Mouse (Mus musculus): ENCODE results near the gene Rnf126. TPM values are rescaled to one million over a fixed set of nuclear protein-coding genes. Genes with fewer than 3 reads are reported as not detected.

Rnf126 gene
- polyA plus RNA-seq, 1 experiment from 2014 or later, result 136 TPM

- WGBS, result 83% methylated on average over 3 of the region's 3 CpGs
- peaks cover 54% of the 10 kb centered on the region for H3K36me3 ChIP-seq
- peaks cover 12% of the 10 kb centered on the region for H3K27me3 ChIP-seq (ENCODE audit: insufficient read depth, poor library complexity, severe bottlenecking)
- DNase-seq (ENCODE audit: low spot score), result no peak
- peaks cover 13% of the 10 kb centered on the region for H3K4me1 ChIP-seq (replicated peaks)
- H3K4me3 ChIP-seq, result peak overlapping the region; percentile 52; the same call in 1 of the 2 replicates
- no peaks in the 10 kb centered on the region for H3K9me3 ChIP-seq
- no peak overlapping the region for H3K27ac ChIP-seq
These were observed 10.9 kb downstream of the Rnf126 start for GRCm38 (mm10) chr10:79755854-79756253.

DNA sequence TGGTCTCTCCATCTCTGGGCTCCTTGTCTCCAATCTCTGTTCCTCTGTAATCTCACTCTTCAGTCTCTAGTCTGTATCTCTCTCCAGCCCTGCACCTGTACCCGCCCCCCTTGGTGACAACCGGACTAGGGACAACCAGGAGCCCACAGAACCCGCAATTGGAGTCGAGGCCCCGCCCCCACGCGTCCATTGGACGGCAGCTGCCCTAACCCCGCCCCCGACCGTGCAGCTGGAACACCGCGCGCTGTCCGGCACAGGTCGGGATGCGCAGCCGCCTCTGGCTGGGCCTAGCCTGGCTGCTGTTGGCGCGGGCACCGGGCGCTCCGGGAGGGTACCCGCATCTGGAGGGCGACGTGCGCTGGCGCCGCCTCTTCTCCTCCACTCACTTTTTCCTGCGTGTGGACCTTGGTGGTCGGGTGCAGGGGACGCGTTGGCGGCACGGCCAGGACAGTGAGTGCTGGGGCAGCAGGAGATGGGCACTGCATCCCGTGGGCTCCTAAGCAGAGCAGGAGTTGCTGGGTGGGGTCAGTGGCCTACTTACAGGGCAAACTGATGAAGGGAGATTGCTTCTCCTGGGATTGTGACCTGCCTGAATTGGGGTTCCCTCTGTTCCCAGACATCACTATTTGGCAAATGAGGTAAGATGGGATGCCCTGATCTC lies 11.8 kb downstream of the Rnf126 start, which contains the start of gene Fgf22:
Gene Fgf22 (plus strand): TSS at position 221 of the 661 bp plus-strand sequence.
- peak; percentile 77 for DNase-seq (ENCODE audit: low spot score)
- Histone ChIP-seq H3K4me1 (replicated peaks) (peaks cover 13% of the 10 kb centered on the region), H3K4me3 (peak within 1 kb of the TSS; percentile 52), H3K27me3 (ENCODE audit: insufficient read depth, poor library complexity, severe bottlenecking) (peaks cover 12% of the 10 kb centered on the region), H3K27ac (0 out of 2 replicates have a peak within 1 kb of the TSS, but pooled peaks have one; percentile 4), H3K9me3 (no peaks in the 10 kb centered on the region), H3K36me3 (peaks cover 45% of the 10 kb centered on the region)
- under 1% methylated on average over 36 of the region's 36 CpGs for WGBS

DNA sequence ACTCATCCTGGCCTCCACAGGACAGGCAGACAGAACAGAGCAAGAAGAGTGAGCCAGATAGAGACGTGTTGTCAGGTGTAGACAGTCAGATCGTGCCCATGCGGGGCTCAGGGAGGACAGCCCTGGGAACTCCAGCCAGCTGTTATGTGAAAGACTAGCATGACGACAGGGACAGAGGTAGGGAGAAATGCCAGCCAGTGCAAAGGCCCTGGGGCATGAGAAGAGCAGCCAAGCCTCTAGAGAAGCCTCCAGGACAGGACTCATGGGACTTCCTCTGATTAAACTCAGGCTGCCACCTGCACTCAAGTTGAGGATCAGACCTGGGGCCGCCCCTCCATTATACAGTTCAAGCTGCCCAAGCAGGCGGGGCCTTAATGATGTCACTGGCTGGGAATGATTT lies 18.3 kb downstream of the Rnf126 start:
- DNase-seq (ENCODE audit: low spot score), result no peak
- peaks cover 16% of the 10 kb centered on the region for H3K4me1 ChIP-seq (replicated peaks)
- peaks cover 11% of the 10 kb centered on the region for H3K36me3 ChIP-seq
- no peaks in the 10 kb centered on the region for H3K9me3 ChIP-seq
- WGBS, result 85% methylated on average over 6 of the region's 6 CpGs
- H3K27me3 ChIP-seq (ENCODE audit: insufficient read depth, poor library complexity, severe bottlenecking), result no peaks in the 10 kb centered on the region
- H3K4me3 ChIP-seq, result no peak overlapping the region
- no peak overlapping the region for H3K27ac ChIP-seq

GRCm38 (mm10) chr10:79746774-79747151 lies 20.0 kb downstream of the Rnf126 start:
- Histone ChIP-seq H3K36me3 (peaks cover 27% of the 10 kb centered on the region), H3K27me3 (ENCODE audit: insufficient read depth, poor library complexity, severe bottlenecking) (no peaks in the 10 kb centered on the region), H3K9me3 (no peaks in the 10 kb centered on the region), H3K27ac (peak overlapping the region; percentile 74), H3K4me3 (peak overlapping the region; percentile 71), H3K4me1 (replicated peaks) (peaks cover 16% of the 10 kb centered on the region)
- WGBS, result 28% methylated on average over 6 of the region's 6 CpGs
- no peak for DNase-seq (ENCODE audit: low spot score)

GRCm38 (mm10) chr10:79745898-79746773 lies 20.6 kb downstream of the Rnf126 start, which contains the start of gene Polrmt:
Polrmt (minus strand) TSS chr10:79746581.
- H3K27me3 ChIP-seq (ENCODE audit: insufficient read depth, poor library complexity, severe bottlenecking), result no peaks in the 10 kb centered on the region
- peaks cover 33% of the 10 kb centered on the region for H3K36me3 ChIP-seq
- DNase-seq (ENCODE audit: low spot score), result peak; percentile 95
- WGBS, result 3% methylated on average over 38 of the region's 38 CpGs
- peak within 1 kb of the TSS; percentile 85 for H3K27ac ChIP-seq
- peaks cover 14% of the 10 kb centered on the region for H3K4me1 ChIP-seq (replicated peaks)
- no peaks in the 10 kb centered on the region; the same call in 1 of the 2 replicates for H3K9me3 ChIP-seq
- H3K4me3 ChIP-seq, result peak within 1 kb of the TSS; percentile 71

DNA sequence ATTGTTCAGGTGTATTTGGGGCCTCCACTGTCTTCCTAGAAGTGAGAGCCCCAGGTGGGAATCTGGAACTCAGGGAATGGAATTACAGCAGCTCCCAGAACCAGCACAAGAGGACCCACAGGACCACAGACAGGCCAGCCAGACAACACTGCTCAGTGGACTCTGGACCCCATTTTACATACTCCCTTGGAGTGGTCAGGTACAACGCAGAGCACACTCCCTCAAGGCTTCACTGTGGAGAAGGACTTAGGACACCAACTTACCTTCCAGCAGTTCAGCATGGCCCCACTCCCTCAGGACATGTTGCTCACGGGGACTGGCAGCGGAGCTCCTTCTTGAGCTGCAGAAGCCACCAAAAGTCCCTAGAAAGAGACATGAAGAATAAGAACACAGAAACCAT lies 21.3 kb downstream of the Rnf126 start:
- no peaks in the 10 kb centered on the region for H3K27me3 ChIP-seq (ENCODE audit: insufficient read depth, poor library complexity, severe bottlenecking)
- 91% methylated on average over 3 of the region's 3 CpGs for WGBS
- H3K9me3 ChIP-seq, result peaks cover 6% of the 10 kb centered on the region; the same call in 1 of the 2 replicates
- no peak overlapping the region for H3K27ac ChIP-seq
- H3K4me3 ChIP-seq, result peak overlapping the region; percentile 71
- H3K36me3 ChIP-seq, result peaks cover 40% of the 10 kb centered on the region
- no peak for DNase-seq (ENCODE audit: low spot score)
- H3K4me1 ChIP-seq (replicated peaks), result peaks cover 19% of the 10 kb centered on the region

DNA sequence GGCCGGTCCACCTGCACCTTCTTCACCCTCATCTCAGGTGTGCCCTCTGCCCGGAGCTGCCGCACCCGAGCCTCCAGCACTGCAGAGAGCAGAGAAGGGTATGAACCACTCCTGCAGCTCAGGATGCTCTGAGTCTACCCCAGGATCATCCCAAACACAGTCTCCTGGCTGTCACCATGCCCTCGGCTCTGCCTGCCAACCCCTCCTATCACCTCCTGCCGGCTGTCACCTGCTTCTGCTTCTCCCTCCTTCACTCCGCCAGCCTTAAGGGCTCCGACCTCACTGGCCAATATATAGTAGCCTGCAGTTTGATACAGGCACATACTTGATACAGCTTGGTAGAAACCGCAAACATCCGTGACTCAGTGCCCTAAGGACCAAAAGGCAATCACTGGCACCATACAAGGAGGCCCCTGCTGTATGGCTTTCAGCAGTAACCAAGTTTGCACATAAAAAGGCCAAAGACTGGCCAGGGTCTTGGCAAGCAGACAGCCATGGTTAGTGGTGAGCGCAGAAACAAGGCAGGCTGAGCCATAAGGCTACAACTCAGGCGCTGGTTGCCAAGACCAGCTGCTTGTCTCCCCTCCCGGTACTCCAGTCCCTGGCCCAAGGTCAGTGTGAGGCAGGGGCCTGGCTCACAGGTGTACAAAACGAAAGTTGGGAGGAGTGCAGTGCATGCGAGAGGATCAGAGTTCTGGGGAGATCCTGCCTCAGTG lies 22.9 kb downstream of the Rnf126 start:
- H3K27me3 ChIP-seq (ENCODE audit: insufficient read depth, poor library complexity, severe bottlenecking), result no peaks in the 10 kb centered on the region
- DNase-seq (ENCODE audit: low spot score), result no peak
- no peak overlapping the region for H3K4me3 ChIP-seq
- peaks cover 56% of the 10 kb centered on the region for H3K36me3 ChIP-seq
- no peak overlapping the region for H3K27ac ChIP-seq
- peaks cover 19% of the 10 kb centered on the region for H3K4me1 ChIP-seq (replicated peaks)
- peaks cover 22% of the 10 kb centered on the region for H3K9me3 ChIP-seq
- 94% methylated on average over 15 of the region's 15 CpGs for WGBS

- Histone ChIP-seq H3K36me3 (peaks cover 63% of the 10 kb centered on the region), H3K4me3 (no peak overlapping the region), H3K27me3 (ENCODE audit: insufficient read depth, poor library complexity, severe bottlenecking) (no peaks in the 10 kb centered on the region), H3K27ac (no peak overlapping the region), H3K9me3 (peaks cover 28% of the 10 kb centered on the region), H3K4me1 (replicated peaks) (peaks cover 19% of the 10 kb centered on the region)
- WGBS, result 90% methylated on average over 11 of the region's 11 CpGs
- no peak for DNase-seq (ENCODE audit: low spot score)
These were observed 23.6 kb downstream of the Rnf126 start for GRCm38 (mm10) chr10:79743161-79743560.

- Histone ChIP-seq H3K27me3 (ENCODE audit: insufficient read depth, poor library complexity, severe bottlenecking) (peaks cover 14% of the 10 kb centered on the region), H3K27ac (0 out of 2 replicates have a peak overlapping the region, but pooled peaks have one; percentile 13), H3K4me1 (replicated peaks) (peaks cover 15% of the 10 kb centered on the region), H3K9me3 (peaks cover 38% of the 10 kb centered on the region), H3K4me3 (no peak overlapping the region), H3K36me3 (peaks cover 86% of the 10 kb centered on the region)
- DNase-seq (ENCODE audit: low spot score), result peak; percentile 43
- WGBS, result 61% methylated on average over 11 of the region's 11 CpGs
These were observed 25.9 kb downstream of the Rnf126 start for GRCm38 (mm10) chr10:79740863-79741262.

DNA sequence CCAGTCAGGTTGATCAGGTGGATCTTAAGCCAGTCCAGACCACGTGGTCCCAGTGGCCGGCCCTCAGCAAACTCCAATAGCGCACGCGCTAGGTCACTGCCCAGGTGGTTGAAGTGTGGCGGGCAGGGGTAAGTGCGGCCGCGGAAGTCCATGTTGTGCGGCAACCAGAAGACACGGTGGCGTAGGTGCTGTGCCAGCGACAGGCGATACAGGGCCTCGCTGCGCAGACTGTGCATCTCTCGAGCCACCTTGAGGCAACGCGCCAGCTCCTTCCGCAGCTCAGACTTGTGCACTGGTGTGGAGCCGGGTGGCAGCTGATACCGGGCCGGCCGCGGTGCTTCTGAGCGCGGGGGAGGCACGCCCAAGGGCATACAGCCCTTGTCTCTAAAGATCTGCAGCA lies 27.5 kb downstream of the Rnf126 start:
- Histone ChIP-seq H3K9me3 (peaks cover 49% of the 10 kb centered on the region), H3K4me3 (no peak overlapping the region; the same call in 1 of the 2 replicates), H3K36me3 (peaks cover 99% of the 10 kb centered on the region), H3K27ac (no peak overlapping the region), H3K4me1 (replicated peaks) (peaks cover 18% of the 10 kb centered on the region), H3K27me3 (ENCODE audit: insufficient read depth, poor library complexity, severe bottlenecking) (peaks cover 30% of the 10 kb centered on the region)
- 97% methylated on average over 28 of the region's 28 CpGs for WGBS
- DNase-seq (ENCODE audit: low spot score), result no peak

DNA sequence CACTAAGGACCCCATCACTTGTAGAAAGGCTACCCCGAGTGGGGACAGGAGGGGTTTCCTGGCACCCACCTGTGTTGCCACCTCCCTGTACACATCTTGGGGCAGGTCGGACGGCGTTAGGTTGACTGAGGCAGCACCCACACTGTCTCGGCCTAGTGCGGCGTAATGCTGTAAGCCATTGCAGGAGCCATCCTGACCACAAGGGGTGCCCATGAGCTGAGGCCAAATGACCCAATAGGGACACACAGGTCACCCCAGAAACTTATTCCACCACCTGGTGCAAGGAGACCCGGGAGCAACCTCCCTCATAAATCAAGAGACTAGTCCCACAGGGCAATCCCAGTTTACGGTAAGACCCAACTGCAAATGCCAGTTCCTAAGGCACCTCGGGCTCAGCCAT lies 28.5 kb downstream of the Rnf126 start:
- peaks cover 18% of the 10 kb centered on the region for H3K4me1 ChIP-seq (replicated peaks)
- peaks cover 31% of the 10 kb centered on the region for H3K27me3 ChIP-seq (ENCODE audit: insufficient read depth, poor library complexity, severe bottlenecking)
- no peak overlapping the region for H3K4me3 ChIP-seq
- H3K9me3 ChIP-seq, result peaks cover 49% of the 10 kb centered on the region
- H3K27ac ChIP-seq, result no peak overlapping the region
- peaks cover 99% of the 10 kb centered on the region for H3K36me3 ChIP-seq
- DNase-seq (ENCODE audit: low spot score), result no peak
- WGBS, result 87% methylated on average over 10 of the region's 10 CpGs

DNA sequence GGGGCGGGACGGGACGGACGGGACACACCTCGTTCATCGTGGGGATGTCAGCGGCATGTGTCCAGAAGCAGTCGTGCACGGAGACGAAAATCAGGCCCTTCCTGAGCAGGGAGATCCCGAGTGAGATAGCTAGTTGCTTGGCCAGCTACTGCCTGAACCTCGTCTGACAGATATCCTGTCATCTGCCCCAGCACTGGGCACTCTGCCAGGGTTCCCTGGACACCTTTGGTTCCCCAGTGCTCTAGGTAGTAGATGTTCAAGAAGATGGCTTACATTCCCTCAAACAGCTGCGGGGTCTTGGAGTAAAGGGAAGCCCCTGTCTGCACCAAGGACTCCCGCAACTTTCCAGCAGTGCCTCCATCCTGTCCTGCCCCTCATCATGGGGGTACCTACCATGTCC lies 30.0 kb downstream of the Rnf126 start:
- no peak overlapping the region for H3K4me3 ChIP-seq
- peaks cover 96% of the 10 kb centered on the region for H3K36me3 ChIP-seq
- no peak overlapping the region for H3K27ac ChIP-seq
- DNase-seq (ENCODE audit: low spot score), result no peak
- H3K4me1 ChIP-seq (replicated peaks), result peaks cover 18% of the 10 kb centered on the region
- 86% methylated on average over 14 of the region's 14 CpGs for WGBS
- H3K9me3 ChIP-seq, result peaks cover 53% of the 10 kb centered on the region
- H3K27me3 ChIP-seq (ENCODE audit: insufficient read depth, poor library complexity, severe bottlenecking), result peaks cover 31% of the 10 kb centered on the region
